Mouse (Mus musculus): ENCODE measurements around the gene Bex6. TPM values are rescaled to one million over a fixed set of nuclear protein-coding genes. Genes with fewer than 3 reads are reported as not detected.

Bex6 gene
- total and polyA plus RNA-seq, 2 experiments = not detected

- peak; percentile 72 for DNase-seq (ENCODE audit: extremely low read depth, low read depth, low spot score)
- peak within 1 kb of the TSS; percentile 85 for H3K27ac ChIP-seq (replicated peaks; ENCODE audit: insufficient read depth, low read depth, low read length)
- TF ChIP-seq CTCF (IDR thresholded peaks at IDR 0.05; ENCODE audit: low read depth, low read length) (no peak), POLR2A (IDR thresholded peaks at IDR 0.05; ENCODE audit: extremely low read depth, insufficient read depth, low read length) (peak; percentile 49; the same call in 1 of the 2 replicates)
- 33% methylated on average over 25 of the region's 25 CpGs for WGBS
- H3K36me3 ChIP-seq (ENCODE audit: control insufficient read depth, insufficient read depth, low read length) = no peaks in the 10 kb centered on the region
- H3K4me3 ChIP-seq (ENCODE audit: insufficient read depth, low read depth, low read length) = peak within 1 kb of the TSS; percentile 68
- H3K4me1 ChIP-seq (ENCODE audit: control insufficient read depth, insufficient read depth, low read length) = peaks cover 6% of the 10 kb centered on the region; the same call in 1 of the 2 replicates
- H3K9ac ChIP-seq (ENCODE audit: low read depth, low read length) = peak within 1 kb of the TSS; percentile 73
- H3K79me2 ChIP-seq (ENCODE audit: control insufficient read depth, insufficient read depth, low read length) = no peaks in the 10 kb centered on the region
- H3K27me3 ChIP-seq (ENCODE audit: control insufficient read depth, insufficient read depth, low read length) = no peaks in the 10 kb centered on the region
These were observed 14.3 kb upstream of the Bex6 start, which contains the start of gene Nrros for GRCm38 (mm10) chr16:32165281-32165821. Gene Nrros, minus strand, starts transcription at chr16:32165594.

- no peak for TF ChIP-seq CTCF (IDR thresholded peaks at IDR 0.05; ENCODE audit: low read depth, low read length)
- TF ChIP-seq POLR2A (IDR thresholded peaks at IDR 0.05; ENCODE audit: extremely low read depth, insufficient read depth, low read length) = no peak
- no peaks in the 10 kb centered on the region for H3K36me3 ChIP-seq (ENCODE audit: control insufficient read depth, insufficient read depth, low read length)
- 97% methylated on average over 4 of the region's 4 CpGs for WGBS
- DNase-seq (ENCODE audit: extremely low read depth, low read depth, low spot score) = no peak
- H3K4me3 ChIP-seq (ENCODE audit: insufficient read depth, low read depth, low read length) = no peak overlapping the region
- H3K4me1 ChIP-seq (ENCODE audit: control insufficient read depth, insufficient read depth, low read length) = peaks cover 6% of the 10 kb centered on the region; the same call in 1 of the 2 replicates
- no peak overlapping the region for H3K27ac ChIP-seq (replicated peaks; ENCODE audit: insufficient read depth, low read depth, low read length)
- no peak overlapping the region for H3K9ac ChIP-seq (ENCODE audit: low read depth, low read length)
- no peaks in the 10 kb centered on the region for H3K79me2 ChIP-seq (ENCODE audit: control insufficient read depth, insufficient read depth, low read length)
- H3K27me3 ChIP-seq (ENCODE audit: control insufficient read depth, insufficient read depth, low read length) = no peaks in the 10 kb centered on the region
These were observed 11.6 kb upstream of the Bex6 start for GRCm38 (mm10) chr16:32167819-32168545.

GRCm38 (mm10) chr16:32171031-32171731, 8.4 kb upstream of the Bex6 start:
- TF ChIP-seq POLR2A (IDR thresholded peaks at IDR 0.05; ENCODE audit: extremely low read depth, insufficient read depth, low read length) (no peak), CTCF (IDR thresholded peaks at IDR 0.05; ENCODE audit: low read depth, low read length) (no peak)
- Histone ChIP-seq H3K36me3 (ENCODE audit: control insufficient read depth, insufficient read depth, low read length) (no peaks in the 10 kb centered on the region), H3K27me3 (ENCODE audit: control insufficient read depth, insufficient read depth, low read length) (no peaks in the 10 kb centered on the region), H3K79me2 (ENCODE audit: control insufficient read depth, insufficient read depth, low read length) (no peaks in the 10 kb centered on the region), H3K4me1 (ENCODE audit: control insufficient read depth, insufficient read depth, low read length) (0 out of 2 replicates have a peak, but pooled peaks cover 1% of the 10 kb centered on the region), H3K4me3 (ENCODE audit: insufficient read depth, low read depth, low read length) (no peak overlapping the region), H3K27ac (replicated peaks; ENCODE audit: insufficient read depth, low read depth, low read length) (peak overlapping the region; percentile 23; the same call in 1 of the 2 replicates), H3K9ac (ENCODE audit: low read depth, low read length) (no peak overlapping the region)
- DNase-seq (ENCODE audit: extremely low read depth, low read depth, low spot score) = peak; percentile 38
- WGBS = 88% methylated on average over 5 of the region's 5 CpGs

GRCm38 (mm10) chr16:32173401-32173800, 6.2 kb upstream of the Bex6 start:
- no peaks in the 10 kb centered on the region for H3K27me3 ChIP-seq (ENCODE audit: control insufficient read depth, insufficient read depth, low read length)
- no peak for TF ChIP-seq CTCF (IDR thresholded peaks at IDR 0.05; ENCODE audit: low read depth, low read length)
- TF ChIP-seq POLR2A (IDR thresholded peaks at IDR 0.05; ENCODE audit: extremely low read depth, insufficient read depth, low read length) = no peak
- H3K4me3 ChIP-seq (ENCODE audit: insufficient read depth, low read depth, low read length) = no peak overlapping the region
- H3K9ac ChIP-seq (ENCODE audit: low read depth, low read length) = no peak overlapping the region
- H3K36me3 ChIP-seq (ENCODE audit: control insufficient read depth, insufficient read depth, low read length) = no peaks in the 10 kb centered on the region
- H3K79me2 ChIP-seq (ENCODE audit: control insufficient read depth, insufficient read depth, low read length) = no peaks in the 10 kb centered on the region
- H3K4me1 ChIP-seq (ENCODE audit: control insufficient read depth, insufficient read depth, low read length) = no peaks in the 10 kb centered on the region
- no peak for DNase-seq (ENCODE audit: extremely low read depth, low read depth, low spot score)
- H3K27ac ChIP-seq (replicated peaks; ENCODE audit: insufficient read depth, low read depth, low read length) = no peak overlapping the region
- WGBS = 54% methylated on average over 11 of the region's 11 CpGs

- H3K79me2 ChIP-seq (ENCODE audit: control insufficient read depth, insufficient read depth, low read length) = no peaks in the 10 kb centered on the region
- WGBS = 94% methylated on average over 8 of the region's 8 CpGs
These were observed 5.2 kb upstream of the Bex6 start for GRCm38 (mm10) chr16:32174340-32175005.

More at GRCm38 (mm10) chr16:32174340-32175005, 5.2 kb upstream of the Bex6 start:
- no peak for DNase-seq (ENCODE audit: extremely low read depth, low read depth, low spot score)
- Histone ChIP-seq H3K4me1 (ENCODE audit: control insufficient read depth, insufficient read depth, low read length) (no peaks in the 10 kb centered on the region), H3K27me3 (ENCODE audit: control insufficient read depth, insufficient read depth, low read length) (no peaks in the 10 kb centered on the region), H3K4me3 (ENCODE audit: insufficient read depth, low read depth, low read length) (no peak overlapping the region), H3K9ac (ENCODE audit: low read depth, low read length) (no peak overlapping the region), H3K27ac (replicated peaks; ENCODE audit: insufficient read depth, low read depth, low read length) (no peak overlapping the region), H3K36me3 (ENCODE audit: control insufficient read depth, insufficient read depth, low read length) (no peaks in the 10 kb centered on the region)
- TF ChIP-seq POLR2A (IDR thresholded peaks at IDR 0.05; ENCODE audit: extremely low read depth, insufficient read depth, low read length) (no peak), CTCF (IDR thresholded peaks at IDR 0.05; ENCODE audit: low read depth, low read length) (no peak)
